Mouse (Mus musculus): ENCODE data around the gene Ccdc89.

- TF ChIP-seq CTCF (IDR thresholded peaks at IDR 0.05; ENCODE audit: low read depth, low read length): no peak
- TF ChIP-seq POLR2A (IDR thresholded peaks at IDR 0.05; ENCODE audit: extremely low read depth, insufficient read depth, low read length): no peak
These were observed 31.3 kb upstream of the Ccdc89 start for GRCm38 (mm10) chr7:90395073-90395472.

Data from liver, adult 2 months (tissue).